Mouse (Mus musculus): ENCODE measurements around the gene Alyref2.

GRCm38 (mm10) chr1:171531367-171531766 is 28.1 kb downstream of the Alyref2 start:
- TF ChIP-seq CTCF (IDR thresholded peaks at IDR 0.05; ENCODE audit: borderline replicate concordance, insufficient read depth, low read length) (no peak), POLR2A (IDR thresholded peaks at IDR 0.05; ENCODE audit: low read depth, low read length) (no peak)
